Mouse (Mus musculus): ENCODE results near the gene Clec10a.

DNA sequence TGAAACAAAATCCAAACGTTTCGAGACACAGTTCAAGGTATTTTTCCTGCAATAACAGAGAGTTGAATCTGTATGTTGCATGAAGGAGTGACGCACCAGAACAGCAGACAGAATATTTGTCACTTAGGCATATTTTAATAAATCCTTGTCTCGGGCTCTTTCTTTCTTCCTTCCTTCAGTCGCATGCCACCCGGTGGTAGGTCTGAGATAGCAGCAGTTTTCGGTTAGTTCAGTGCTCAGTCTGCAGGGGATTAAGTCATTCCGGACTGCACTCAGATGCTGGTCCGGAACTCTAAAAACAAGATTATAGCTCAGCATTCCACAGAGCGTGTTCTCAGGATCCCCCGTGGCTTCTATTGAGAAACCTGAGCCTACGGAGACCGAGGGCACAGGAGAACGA, 23.4 kb downstream of the Clec10a start:
- peak; percentile 46 for TF ChIP-seq CTCF (conservative IDR thresholded peaks at IDR 0.05; ENCODE audit: low read length)
- no peak for TF ChIP-seq POU5F1 (IDR thresholded peaks at IDR 0.05; ENCODE audit: borderline replicate concordance, low read length)

All from E14TG2a.4 (cell line).